Mouse (Mus musculus) C2C12 (cell line): ENCODE data around the gene Zfx.

Experiments used
- CTCF ChIP-seq: IDR thresholded peaks from one replicate; pipeline ENCODE4 v1.5.1; 2011; ENCODE audit not compliant: control insufficient read depth, insufficient read depth, insufficient read length
- MAX ChIP-seq: IDR thresholded peaks from one replicate; pipeline ENCODE4 v1.6.1; 2011; ENCODE audit warnings: mild to moderate bottlenecking, control low read depth
- MYOG ChIP-seq: IDR thresholded peaks from one replicate; pipeline ENCODE4 v1.6.1; 2011; ENCODE audit not compliant: control insufficient read depth, insufficient read length; ENCODE audit errors: extremely low read depth
- USF1 ChIP-seq: IDR thresholded peaks from one replicate; pipeline ENCODE4 v1.6.1; 2011; ENCODE audit warnings: low read depth, mild to moderate bottlenecking, control low read depth, moderate library complexity

- TF ChIP-seq USF1 (no peak), CTCF (no peak), MYOG (no peak), MAX (no peak)
Observed at GRCm38 (mm10) chrX:94047381-94047780, 76.1 kb downstream of the Zfx start.
